Mouse (Mus musculus): ENCODE measurements around the gene Pstpip1.

GRCm38 (mm10) chr9:56089778-56090520 is at the start of gene Pstpip1:
- no peak for TF ChIP-seq CTCF (IDR thresholded peaks at IDR 0.05; ENCODE audit: extremely low read depth, insufficient read length, insufficient replicate concordance, low read depth, low read length)
- TF ChIP-seq POLR2A (IDR thresholded peaks at IDR 0.05; ENCODE audit: low read depth, low read length) = no peak

Data from small intestine, adult 2 months (tissue).